Mouse (Mus musculus) spleen, adult 2 months (tissue): ENCODE measurements around the gene Dyrk2. TPM values are rescaled to one million over a fixed set of nuclear protein-coding genes. Genes with fewer than 3 reads are reported as not detected.

Experiments used
- DNase-seq, 2 experiments: peaks; one replicate each; pipeline versions ENCODE4 v3.0.0 to v3.0.0-alpha.2; 2012 to 2021; ENCODE audit warnings: low spot score in 2 of 2, low read depth in 1 of 2
- H3K27ac ChIP-seq: fragments of 200-500 bp; 2 replicates; pipeline ENCODE4 v1.5.1; 2012; ENCODE audit warnings: low read length, inconsistent platforms; ENCODE audit not compliant: insufficient read depth
- H3K27me3 ChIP-seq: fragments of 200-500 bp; 2 replicates; pipeline ENCODE4 v1.6.1; 2012; ENCODE audit warnings: mild to moderate bottlenecking, moderate library complexity, low read length, inconsistent platforms; ENCODE audit not compliant: control insufficient read depth, insufficient read depth
- H3K36me3 ChIP-seq: fragments of 200-500 bp; 2 replicates; pipeline ENCODE4 v1.6.1; 2012; ENCODE audit warnings: mild to moderate bottlenecking, low read length, inconsistent platforms; ENCODE audit not compliant: control insufficient read depth, insufficient read depth
- H3K4me1 ChIP-seq: fragments of 200-500 bp; 2 replicates; pipeline ENCODE4 v1.6.1; 2011; ENCODE audit warnings: inconsistent platforms; ENCODE audit not compliant: control insufficient read depth, insufficient read depth, insufficient read length
- H3K4me3 ChIP-seq: fragments of 200-500 bp; 2 replicates; pipeline ENCODE4 v1.5.1; 2011; ENCODE audit warnings: mild to moderate bottlenecking, inconsistent platforms; ENCODE audit not compliant: insufficient read depth, insufficient read length; ENCODE audit errors: extremely low read depth
- CTCF ChIP-seq: fragments of 200-500 bp; IDR thresholded peaks from 2 replicates; pipeline ENCODE4 v1.5.1; 2011; ENCODE audit warnings: mild to moderate bottlenecking, inconsistent platforms; ENCODE audit not compliant: insufficient read depth, insufficient read length, insufficient replicate concordance; ENCODE audit errors: extremely low read depth
- POLR2A ChIP-seq: fragments of 200-500 bp; IDR thresholded peaks from 2 replicates; pipeline ENCODE4 v1.6.1; 2011; ENCODE audit warnings: low read depth, low read length, inconsistent platforms
- WGBS: fragments of 180-500 bp; shearing (Covaris S2); methylation state at CpG from one replicate; pipeline ENCODE4 v1.1.7; 2018; 5-methylcytosine and 5-hydroxymethylcytosine counted together
- polyA plus RNA-seq: library from polyadenylated mRNA; depleted of rRNA; stranded (reverse); fragments of >200 nt; gene quantifications from 2 replicates; pipeline ENCODE4 v1.2.3, GENCODE M21; 2012

Gene Dyrk2
- polyA plus RNA-seq, 1 experiment = 10.0 TPM

GRCm38 (mm10) chr10:118864976-118865375 lies 5.0 kb downstream of the Dyrk2 start:
- no peaks in the 10 kb centered on the region for H3K27me3 ChIP-seq
- peaks cover 24% of the 10 kb centered on the region for H3K36me3 ChIP-seq
- no peak overlapping the region for H3K27ac ChIP-seq
- 92% methylated on average over 7 of the region's 7 CpGs for WGBS
- no peak for TF ChIP-seq CTCF
- TF ChIP-seq POLR2A = no peak
- H3K4me1 ChIP-seq = peaks cover 6% of the 10 kb centered on the region
- no peak for DNase-seq
- no peak overlapping the region for H3K4me3 ChIP-seq

GRCm38 (mm10) chr10:118863611-118864010 lies 6.4 kb downstream of the Dyrk2 start:
- TF ChIP-seq POLR2A (no peak), CTCF (no peak)
- Histone ChIP-seq H3K36me3 (peaks cover 35% of the 10 kb centered on the region), H3K4me1 (peaks cover 6% of the 10 kb centered on the region; the same call in 1 of the 2 replicates), H3K27ac (no peak overlapping the region), H3K4me3 (no peak overlapping the region), H3K27me3 (no peaks in the 10 kb centered on the region)
- no peak for DNase-seq
- WGBS = 94% methylated on average over 8 of the region's 8 CpGs

GRCm38 (mm10) chr10:118862233-118862632 lies 7.8 kb downstream of the Dyrk2 start:
- TF ChIP-seq POLR2A = no peak
- no peak for TF ChIP-seq CTCF
- WGBS = 77% methylated on average over 4 of the region's 4 CpGs
- H3K4me1 ChIP-seq = peaks cover 4% of the 10 kb centered on the region; the same call in 1 of the 2 replicates
- H3K27me3 ChIP-seq = no peaks in the 10 kb centered on the region
- H3K4me3 ChIP-seq = no peak overlapping the region
- no peak for DNase-seq
- H3K27ac ChIP-seq = no peak overlapping the region
- peaks cover 36% of the 10 kb centered on the region for H3K36me3 ChIP-seq

- 88% methylated on average over 11 of the region's 11 CpGs for WGBS
These were observed 8.6 kb downstream of the Dyrk2 start for GRCm38 (mm10) chr10:118861234-118862025.

GRCm38 (mm10) chr10:118859655-118860054 lies 10.4 kb downstream of the Dyrk2 start:
- TF ChIP-seq CTCF (no peak), POLR2A (no peak)
- 95% methylated on average over 21 of the region's 21 CpGs for WGBS
- peaks cover 35% of the 10 kb centered on the region for H3K36me3 ChIP-seq
- H3K4me3 ChIP-seq = no peak overlapping the region
- H3K4me1 ChIP-seq = no peaks in the 10 kb centered on the region
- H3K27me3 ChIP-seq = no peaks in the 10 kb centered on the region
- H3K27ac ChIP-seq = no peak overlapping the region
- DNase-seq = no peak

More at GRCm38 (mm10) chr10:118861234-118862025, 8.6 kb downstream of the Dyrk2 start:
- Histone ChIP-seq H3K27ac (no peak overlapping the region), H3K4me1 (no peaks in the 10 kb centered on the region), H3K27me3 (no peaks in the 10 kb centered on the region), H3K4me3 (no peak overlapping the region), H3K36me3 (peaks cover 36% of the 10 kb centered on the region)
- no peak for TF ChIP-seq POLR2A
- TF ChIP-seq CTCF = no peak
- no peak for DNase-seq

- no peak for DNase-seq
- H3K27me3 ChIP-seq = no peaks in the 10 kb centered on the region
- WGBS = 81% methylated on average over 9 of the region's 9 CpGs
- H3K27ac ChIP-seq = no peak overlapping the region
- H3K4me1 ChIP-seq = peaks cover 3% of the 10 kb centered on the region
- H3K4me3 ChIP-seq = no peak overlapping the region
- TF ChIP-seq CTCF = no peak
- TF ChIP-seq POLR2A = no peak
- peaks cover 9% of the 10 kb centered on the region for H3K36me3 ChIP-seq
These were observed 15.4 kb downstream of the Dyrk2 start for GRCm38 (mm10) chr10:118854641-118855040.

GRCm38 (mm10) chr10:118852554-118852953 lies 17.5 kb downstream of the Dyrk2 start:
- H3K27me3 ChIP-seq = no peaks in the 10 kb centered on the region
- DNase-seq = no peak
- no peak overlapping the region for H3K27ac ChIP-seq
- H3K4me1 ChIP-seq = peaks cover 3% of the 10 kb centered on the region
- no peaks in the 10 kb centered on the region; the same call in 1 of the 2 replicates for H3K36me3 ChIP-seq
- TF ChIP-seq POLR2A = no peak
- TF ChIP-seq CTCF = no peak
- H3K4me3 ChIP-seq = no peak overlapping the region
- WGBS = 94% methylated on average over 16 of the region's 16 CpGs
